Mouse (Mus musculus) erythroblast, embryonic 14.5 days (primary cell): ENCODE measurements around the gene Gpm6a.

ENCODE experiments used
- GATA1 ChIP-seq: IDR thresholded peaks from 2 replicates; pipeline ENCODE4 v1.6.1; 2012; ENCODE audit warnings: low read length, inconsistent platforms, mixed read lengths
- TAL1 ChIP-seq: IDR thresholded peaks from 3 replicates; pipeline ENCODE4 v1.6.1; 2012; ENCODE audit warnings: low read length, inconsistent platforms, mixed read lengths

DNA sequence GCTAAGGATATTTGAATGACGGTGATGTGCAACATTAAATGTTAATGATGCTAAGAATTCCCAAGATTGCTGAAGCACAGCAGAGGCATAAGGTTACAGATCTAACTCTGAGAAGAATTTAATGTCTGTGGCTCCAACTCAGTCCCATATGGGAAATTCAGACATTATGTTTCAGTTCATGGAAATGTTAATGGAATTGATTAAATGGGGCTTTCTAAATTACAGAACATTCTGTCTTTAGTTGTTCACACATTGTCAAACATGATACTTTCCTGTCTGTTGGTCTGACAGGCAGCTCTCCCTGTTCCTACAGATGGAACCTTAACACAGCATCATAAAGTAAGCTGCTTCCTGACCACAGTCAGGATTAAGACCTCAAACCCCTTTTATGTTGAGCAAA is 47.8 kb downstream of the Gpm6a start:
- no peak for TF ChIP-seq GATA1
- TF ChIP-seq TAL1 = no peak
